Mouse (Mus musculus): ENCODE data around the gene Gjb4. TPM values are rescaled to one million over a fixed set of nuclear protein-coding genes. Genes with fewer than 3 reads are reported as not detected.

Gene Gjb4
- total and polyA plus RNA-seq, 2 experiments from 2014 or later: not detected

GRCm38 (mm10) chr4:127341372-127341771 is 12.5 kb downstream of the Gjb4 start:
- H3K9me3 ChIP-seq (ENCODE audit: low read length): no peaks in the 10 kb centered on the region
- 70% methylated on average over 6 of the region's 6 CpGs for WGBS
- H3K27me3 ChIP-seq (ENCODE audit: insufficient read depth, low read length): no peaks in the 10 kb centered on the region
- H3K27ac ChIP-seq (ENCODE audit: low read depth, low read length): no peak overlapping the region
- no peak overlapping the region for H3K4me3 ChIP-seq (ENCODE audit: low read depth, low read length)
- no peak for TF ChIP-seq CTCF (IDR thresholded peaks at IDR 0.05)
- no peaks in the 10 kb centered on the region for H3K36me3 ChIP-seq (ENCODE audit: insufficient read depth, low read length)
- H3K4me1 ChIP-seq (ENCODE audit: insufficient read depth, low read length): no peaks in the 10 kb centered on the region
- H3K9ac ChIP-seq (replicated peaks; ENCODE audit: low read length, poor library complexity, severe bottlenecking): no peak overlapping the region
- DNase-seq (ENCODE audit: low spot score): no peak
- no peak overlapping the region for H3K4me2 ChIP-seq (ENCODE audit: low read depth, low read length, poor library complexity, severe bottlenecking)
- no peak for ATAC-seq (ENCODE audit: low FRiP score)

GRCm38 (mm10) chr4:127337668-127338067 is 16.2 kb downstream of the Gjb4 start:
- TF ChIP-seq CTCF (IDR thresholded peaks at IDR 0.05): no peak
- no peak overlapping the region for H3K4me2 ChIP-seq (ENCODE audit: low read depth, low read length, poor library complexity, severe bottlenecking)
- H3K36me3 ChIP-seq (ENCODE audit: insufficient read depth, low read length): no peaks in the 10 kb centered on the region
- 91% methylated on average over 5 of the region's 5 CpGs for WGBS
- DNase-seq (ENCODE audit: low spot score): no peak
- H3K9ac ChIP-seq (replicated peaks; ENCODE audit: low read length, poor library complexity, severe bottlenecking): no peak overlapping the region
- H3K4me3 ChIP-seq (ENCODE audit: low read depth, low read length): no peak overlapping the region
- ATAC-seq (ENCODE audit: low FRiP score): no peak
- H3K27ac ChIP-seq (ENCODE audit: low read depth, low read length): no peak overlapping the region
- H3K9me3 ChIP-seq (ENCODE audit: low read length): no peaks in the 10 kb centered on the region
- H3K27me3 ChIP-seq (ENCODE audit: insufficient read depth, low read length): no peaks in the 10 kb centered on the region
- no peaks in the 10 kb centered on the region for H3K4me1 ChIP-seq (ENCODE audit: insufficient read depth, low read length)

- peaks cover 8% of the 10 kb centered on the region; the same call in 1 of the 2 replicates for H3K4me1 ChIP-seq (ENCODE audit: insufficient read depth, low read length)
- no peak for TF ChIP-seq CTCF (IDR thresholded peaks at IDR 0.05)
- H3K27ac ChIP-seq (ENCODE audit: low read depth, low read length): no peak overlapping the region
- DNase-seq (ENCODE audit: low spot score) (no peak), ATAC-seq (ENCODE audit: low FRiP score) (no peak)
- H3K36me3 ChIP-seq (ENCODE audit: insufficient read depth, low read length): no peaks in the 10 kb centered on the region
- H3K27me3 ChIP-seq (ENCODE audit: insufficient read depth, low read length): peaks cover 16% of the 10 kb centered on the region
- no peak overlapping the region for H3K4me2 ChIP-seq (ENCODE audit: low read depth, low read length, poor library complexity, severe bottlenecking)
- WGBS: 52% methylated on average over 5 of the region's 5 CpGs
- no peaks in the 10 kb centered on the region for H3K9me3 ChIP-seq (ENCODE audit: low read length)
- H3K9ac ChIP-seq (replicated peaks; ENCODE audit: low read length, poor library complexity, severe bottlenecking): no peak overlapping the region
- H3K4me3 ChIP-seq (ENCODE audit: low read depth, low read length): no peak overlapping the region
Measured at GRCm38 (mm10) chr4:127334870-127335504, 18.9 kb downstream of the Gjb4 start.

- 20% methylated on average over 13 of the region's 13 CpGs for WGBS
- TF ChIP-seq CTCF (IDR thresholded peaks at IDR 0.05): no peak
- H3K4me2 ChIP-seq (ENCODE audit: low read depth, low read length, poor library complexity, severe bottlenecking): no peak overlapping the region
- peaks cover 8% of the 10 kb centered on the region; the same call in 1 of the 2 replicates for H3K4me1 ChIP-seq (ENCODE audit: insufficient read depth, low read length)
- H3K27me3 ChIP-seq (ENCODE audit: insufficient read depth, low read length): peaks cover 21% of the 10 kb centered on the region
- no peaks in the 10 kb centered on the region for H3K9me3 ChIP-seq (ENCODE audit: low read length)
- no peaks in the 10 kb centered on the region for H3K36me3 ChIP-seq (ENCODE audit: insufficient read depth, low read length)
- DNase-seq (ENCODE audit: low spot score) (no peak), ATAC-seq (ENCODE audit: low FRiP score) (no peak)
- H3K4me3 ChIP-seq (ENCODE audit: low read depth, low read length): no peak overlapping the region
- no peak overlapping the region for H3K9ac ChIP-seq (replicated peaks; ENCODE audit: low read length, poor library complexity, severe bottlenecking)
- no peak overlapping the region for H3K27ac ChIP-seq (ENCODE audit: low read depth, low read length)
Measured at GRCm38 (mm10) chr4:127331171-127331570, 22.7 kb downstream of the Gjb4 start.

- Histone ChIP-seq H3K4me3 (ENCODE audit: low read depth, low read length) (peak within 1 kb of the TSS; percentile 29), H3K4me2 (ENCODE audit: low read depth, low read length, poor library complexity, severe bottlenecking) (peak within 1 kb of the TSS; percentile 58), H3K4me1 (ENCODE audit: insufficient read depth, low read length) (peaks cover 8% of the 10 kb centered on the region; the same call in 1 of the 2 replicates), H3K9me3 (ENCODE audit: low read length) (no peaks in the 10 kb centered on the region), H3K27ac (ENCODE audit: low read depth, low read length) (no peak within 1 kb of the TSS), H3K27me3 (ENCODE audit: insufficient read depth, low read length) (peaks cover 24% of the 10 kb centered on the region), H3K36me3 (ENCODE audit: insufficient read depth, low read length) (no peaks in the 10 kb centered on the region), H3K9ac (replicated peaks; ENCODE audit: low read length, poor library complexity, severe bottlenecking) (0 out of 2 replicates have a peak within 1 kb of the TSS, but pooled peaks have one; percentile 29)
- ATAC-seq (ENCODE audit: low FRiP score) (peak; percentile 52; the same call in 1 of the 2 replicates), DNase-seq (ENCODE audit: low spot score) (peak; percentile 28)
- 2% methylated on average over 49 of the region's 49 CpGs for WGBS
- no peak for TF ChIP-seq CTCF (IDR thresholded peaks at IDR 0.05)
Measured at GRCm38 (mm10) chr4:127330181-127331100, 23.4 kb downstream of the Gjb4 start, which contains the start of gene Gjb3. Gene Gjb3, minus strand, starts transcription at chr4:127330844.
